Mouse (Mus musculus) bone marrow macrophage, adult 2 months (primary cell): ENCODE results near the gene Gm15294.

ENCODE experiments used
- CTCF ChIP-seq: IDR thresholded peaks from 2 replicates; pipeline ENCODE4 v1.5.1; 2012; ENCODE audit warnings: low read depth, mild to moderate bottlenecking, low read length, moderate library complexity
- POLR2A ChIP-seq: IDR thresholded peaks from 2 replicates; pipeline ENCODE4 v1.6.1; 2012; ENCODE audit warnings: mild to moderate bottlenecking, low read depth, low read length, borderline replicate concordance

- TF ChIP-seq CTCF = no peak
- no peak for TF ChIP-seq POLR2A
Observed at GRCm38 (mm10) chrX:141855684-141856396, 19.2 kb downstream of the Gm15294 start.
